Mouse (Mus musculus) G1E (cell line): ENCODE measurements around the gene Erc2. TPM values are rescaled to one million over a fixed set of nuclear protein-coding genes. Genes with fewer than 3 reads are reported as not detected.

Experiments
- ATAC-seq: 2 replicates; pipeline ENCODE4 v1.8.0; 2016; ENCODE audit warnings: mild to moderate bottlenecking; ENCODE audit not compliant: insufficient number of reproducible peaks, poor library complexity, low FRiP score, severe bottlenecking; ENCODE audit errors: extremely low read depth
- DNase-seq: peaks from one replicate; pipeline ENCODE4 v3.0.0; 2012; ENCODE audit warnings: low spot score
- H3K27me3 ChIP-seq: 2 replicates; pipeline ENCODE4 v1.6.1; 2012; ENCODE audit warnings: mild to moderate bottlenecking, low read length, inconsistent platforms; ENCODE audit not compliant: insufficient read depth
- H3K36me3 ChIP-seq: replicated peaks from 2 replicates; pipeline ENCODE3; 2012; ENCODE audit warnings: mild to moderate bottlenecking, inconsistent platforms
- H3K4me1 ChIP-seq: 2 replicates; pipeline ENCODE4 v1.6.1; 2012; ENCODE audit warnings: low read depth, low read length, inconsistent platforms, mixed read lengths; ENCODE audit not compliant: insufficient read depth
- H3K4me3 ChIP-seq: 2 replicates; pipeline ENCODE4 v1.5.1; 2012; ENCODE audit warnings: low read depth, mild to moderate bottlenecking, inconsistent platforms, low read length, moderate library complexity, mixed read lengths
- H3K9me3 ChIP-seq: replicated peaks from 2 replicates; pipeline ENCODE4 v1.6.1; 2012; ENCODE audit warnings: inconsistent platforms
- CTCF ChIP-seq: IDR thresholded peaks from 2 replicates; pipeline ENCODE4 v1.5.1; 2012; ENCODE audit warnings: low read depth, low read length, inconsistent platforms, mixed read lengths
- GATA1 ChIP-seq: IDR thresholded peaks from 2 replicates; pipeline ENCODE4 v1.6.1; 2012; ENCODE audit warnings: borderline replicate concordance, low read length, inconsistent platforms, mixed read lengths
- GATA2 ChIP-seq: IDR thresholded peaks from 2 replicates; pipeline ENCODE4 v1.6.1; 2012; ENCODE audit warnings: low read depth, low read length, inconsistent platforms, borderline replicate concordance
- POLR2AphosphoS5 ChIP-seq: IDR thresholded peaks from 2 replicates; pipeline ENCODE4 v1.6.1; 2012; ENCODE audit warnings: low read depth, low read length, inconsistent platforms; ENCODE audit not compliant: insufficient replicate concordance
- TAL1 ChIP-seq: conservative IDR thresholded peaks from 2 replicates; pipeline ENCODE4 v1.6.1; 2012; ENCODE audit warnings: low read depth, low read length, inconsistent platforms, mixed read lengths
- polyA plus RNA-seq: library from polyadenylated mRNA; stranded (reverse); fragments of >175 nt; gene quantifications from 2 replicates; pipeline ENCODE4 v1.2.3, GENCODE M21; 2012
- total RNA-seq, 2 experiments: library from RNA; stranded (forward) in 1 of 2; stranded (reverse) in 1 of 2; fragments of 200-1000 nt in 1 of 2; fragments of >200 nt in 1 of 2; fragmentation: Nextera tagmentation in 1 of 2; gene quantifications; 2 replicates each; pipeline ENCODE4 v1.2.3; 2014 to 2017

Erc2 gene
- total and polyA plus RNA-seq, 3 experiments = 0.49 TPM; not detected in 2

GRCm38 (mm10) chr14:27669939-27670338 is 47.7 kb downstream of the Erc2 start:
- TF ChIP-seq POLR2AphosphoS5 (no peak), TAL1 (no peak), GATA2 (no peak), GATA1 (no peak), CTCF (no peak)
- no peak for ATAC-seq

GRCm38 (mm10) chr14:27672761-27673160 is 50.5 kb downstream of the Erc2 start:
- H3K4me1 ChIP-seq = no peaks in the 10 kb centered on the region
- TF ChIP-seq TAL1 = no peak
- TF ChIP-seq CTCF = no peak
- no peak for TF ChIP-seq POLR2AphosphoS5
- TF ChIP-seq GATA2 = no peak
- no peak for TF ChIP-seq GATA1
- H3K36me3 ChIP-seq = no peaks in the 10 kb centered on the region
- H3K27me3 ChIP-seq = no peaks in the 10 kb centered on the region
- H3K9me3 ChIP-seq = peaks cover 6% of the 10 kb centered on the region
- H3K4me3 ChIP-seq = no peak overlapping the region
- DNase-seq (no peak), ATAC-seq (no peak)

More at GRCm38 (mm10) chr14:27669939-27670338, 47.7 kb downstream of the Erc2 start:
- Histone ChIP-seq H3K27me3 (no peaks in the 10 kb centered on the region), H3K9me3 (peaks cover 3% of the 10 kb centered on the region; the same call in 1 of the 2 replicates), H3K36me3 (no peaks in the 10 kb centered on the region), H3K4me1 (no peaks in the 10 kb centered on the region), H3K4me3 (no peak overlapping the region)
- DNase-seq = no peak

GRCm38 (mm10) chr14:27674096-27674495 is 51.9 kb downstream of the Erc2 start:
- no peaks in the 10 kb centered on the region for H3K36me3 ChIP-seq
- no peak overlapping the region for H3K4me3 ChIP-seq
- TF ChIP-seq POLR2AphosphoS5 (no peak), GATA1 (no peak), GATA2 (no peak), CTCF (no peak), TAL1 (no peak)
- peaks cover 6% of the 10 kb centered on the region for H3K9me3 ChIP-seq
- no peak for DNase-seq
- H3K27me3 ChIP-seq = no peaks in the 10 kb centered on the region
- no peaks in the 10 kb centered on the region for H3K4me1 ChIP-seq
- no peak for ATAC-seq

DNA sequence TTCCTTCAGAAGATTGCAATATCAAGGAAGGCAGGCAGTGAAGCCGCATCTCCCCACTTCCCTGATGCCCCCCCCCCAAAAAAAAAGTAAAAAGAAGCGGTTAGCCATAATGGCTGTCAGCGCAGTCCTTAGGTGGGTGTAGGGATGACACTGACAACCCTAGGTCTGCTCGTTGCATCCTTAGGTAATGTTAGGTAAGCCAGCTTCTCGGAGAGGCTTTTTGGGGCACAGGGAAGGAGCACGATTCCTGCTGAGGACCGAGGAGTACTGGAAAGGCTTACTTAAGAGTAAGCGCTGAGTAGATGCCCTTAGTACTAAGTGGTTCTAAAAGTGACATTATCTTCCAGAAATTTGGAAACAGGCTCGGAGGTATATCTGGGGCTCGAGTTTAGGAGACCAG is 52.3 kb downstream of the Erc2 start:
- Histone ChIP-seq H3K4me1 (no peaks in the 10 kb centered on the region), H3K36me3 (no peaks in the 10 kb centered on the region), H3K4me3 (no peak overlapping the region), H3K9me3 (peaks cover 6% of the 10 kb centered on the region), H3K27me3 (no peaks in the 10 kb centered on the region)
- ATAC-seq (no peak), DNase-seq (no peak)
- no peak for TF ChIP-seq POLR2AphosphoS5
- TF ChIP-seq CTCF = no peak
- TF ChIP-seq GATA2 = no peak
- TF ChIP-seq GATA1 = no peak
- TF ChIP-seq TAL1 = no peak

GRCm38 (mm10) chr14:27675071-27675470 is 52.8 kb downstream of the Erc2 start:
- Histone ChIP-seq H3K4me3 (no peak overlapping the region), H3K4me1 (no peaks in the 10 kb centered on the region), H3K36me3 (no peaks in the 10 kb centered on the region), H3K27me3 (no peaks in the 10 kb centered on the region), H3K9me3 (peaks cover 6% of the 10 kb centered on the region)
- DNase-seq = no peak
- TF ChIP-seq TAL1 (no peak), CTCF (no peak), GATA1 (no peak), POLR2AphosphoS5 (no peak)
- ATAC-seq = no peak

- TF ChIP-seq TAL1 (no peak), GATA1 (no peak), CTCF (no peak), GATA2 (no peak), POLR2AphosphoS5 (no peak)
- no peak for ATAC-seq
- DNase-seq = no peak
- no peaks in the 10 kb centered on the region for H3K9me3 ChIP-seq
- H3K4me3 ChIP-seq = no peak overlapping the region
- no peaks in the 10 kb centered on the region for H3K27me3 ChIP-seq
- H3K4me1 ChIP-seq = no peaks in the 10 kb centered on the region
- H3K36me3 ChIP-seq = no peaks in the 10 kb centered on the region
These were observed 60.3 kb downstream of the Erc2 start for GRCm38 (mm10) chr14:27682368-27683052.
